Mouse (Mus musculus): ENCODE results near the gene Cyp2j8.
"Not testable (repeated sequence)": the region's sequence is repeated elsewhere in the genome, so short reads cannot be mapped to it uniquely, and the experiment has no call there.

DNA sequence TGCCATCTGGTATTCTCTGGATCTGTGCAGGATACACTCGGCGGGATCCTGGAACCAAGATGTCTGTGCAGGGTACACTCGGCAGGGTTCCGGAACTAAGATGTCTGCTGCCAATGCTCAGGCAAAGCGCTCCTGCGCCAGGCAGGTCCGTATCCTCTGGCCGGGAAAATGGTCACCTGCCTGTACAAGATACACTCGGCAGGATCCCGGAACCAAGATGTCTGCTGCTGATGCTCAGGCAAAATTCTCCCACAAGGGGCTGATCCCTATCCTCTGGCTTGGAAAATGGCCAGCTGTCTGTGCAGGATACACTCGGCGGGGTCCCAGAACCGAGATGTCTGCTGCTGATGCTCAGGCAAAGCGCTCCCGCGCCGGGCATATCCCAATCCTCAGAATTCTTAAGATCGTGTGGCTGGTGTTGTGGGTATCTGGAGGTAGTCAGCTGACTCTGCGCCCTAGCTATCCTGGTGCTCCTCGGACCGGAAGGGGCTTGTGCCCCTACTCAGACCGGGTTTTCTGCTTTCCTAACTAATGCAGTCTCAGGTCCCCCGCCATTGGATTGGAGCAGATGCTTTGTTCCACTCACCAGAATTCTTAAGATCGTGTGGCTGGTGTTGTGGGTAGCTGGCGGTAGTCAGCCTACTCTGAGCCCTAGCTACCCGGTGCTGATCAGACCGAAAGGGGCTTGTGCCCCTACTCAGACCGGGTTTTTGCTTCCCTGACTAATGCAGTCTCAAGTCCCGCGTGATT, 43.7 kb downstream of the Cyp2j8 start:
- not testable (repeated sequence) for TF ChIP-seq CTCF (IDR thresholded peaks at IDR 0.05; ENCODE audit: low read depth, low read length); TAL1 (conservative IDR thresholded peaks at IDR 0.05; ENCODE audit: low read depth, low read length); GATA1 (IDR thresholded peaks at IDR 0.05; ENCODE audit: borderline replicate concordance, low read length); GATA2 (IDR thresholded peaks at IDR 0.05; ENCODE audit: borderline replicate concordance, low read depth, low read length); POLR2AphosphoS5 (IDR thresholded peaks at IDR 0.05; ENCODE audit: insufficient replicate concordance, low read depth, low read length)

Measured in G1E (cell line).